Mouse (Mus musculus): ENCODE data around the gene B2m. TPM values are rescaled to one million over a fixed set of nuclear protein-coding genes. Genes with fewer than 3 reads are reported as not detected.

B2m gene
- polyA plus RNA-seq, 1 experiment: 119 TPM

- TF ChIP-seq POLR2A (IDR thresholded peaks at IDR 0.05; ENCODE audit: insufficient read depth, low read length): no peak
- no peak for TF ChIP-seq EP300 (IDR thresholded peaks at IDR 0.05; ENCODE audit: insufficient read depth, low read depth, low read length)
- no peak for TF ChIP-seq CTCF (IDR thresholded peaks at IDR 0.05; ENCODE audit: low read depth, low read length)
Measured at GRCm38 (mm10) chr2:122191849-122192248, 44.4 kb downstream of the B2m start.

DNA sequence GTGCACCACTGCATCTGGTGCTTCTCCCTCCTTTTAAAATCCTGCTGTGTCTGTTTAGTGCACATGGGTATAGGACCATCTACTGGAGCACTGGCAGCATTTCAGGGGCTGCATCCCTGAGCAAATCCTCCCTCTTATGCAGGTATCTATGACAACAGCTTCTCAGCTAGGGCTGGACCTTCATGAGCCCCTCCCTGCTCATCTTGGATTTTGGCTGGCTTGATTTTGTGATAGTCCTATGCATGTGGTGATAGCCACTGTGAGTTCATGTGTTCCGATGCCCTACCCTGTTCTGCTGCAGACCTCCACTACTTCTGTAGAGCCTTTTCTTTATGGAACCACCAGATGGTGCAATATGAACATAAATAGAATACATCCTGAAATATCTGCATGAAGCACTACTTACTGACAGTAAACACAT is 47.0 kb downstream of the B2m start:
- Histone ChIP-seq H3K27me3 (ENCODE audit: control insufficient read depth, insufficient read depth, low read length, poor library complexity, severe bottlenecking) (no peaks in the 10 kb centered on the region), H3K4me3 (ENCODE audit: low read depth, low read length) (no peak overlapping the region), H3K9me3 (replicated peaks; ENCODE audit: control insufficient read depth, insufficient read depth, low read length, poor library complexity, severe bottlenecking) (no peaks in the 10 kb centered on the region), H3K36me3 (ENCODE audit: control insufficient read depth, insufficient read depth, low read length, poor library complexity, severe bottlenecking) (no peaks in the 10 kb centered on the region), H3K4me1 (ENCODE audit: control insufficient read depth, insufficient read depth, low read length) (no peaks in the 10 kb centered on the region), H3K9ac (ENCODE audit: low read depth, poor library complexity, severe bottlenecking) (no peak overlapping the region), H3K27ac (ENCODE audit: insufficient read depth, low read length) (no peak overlapping the region)
- no peak for TF ChIP-seq EP300 (IDR thresholded peaks at IDR 0.05; ENCODE audit: insufficient read depth, low read depth, low read length)
- no peak for TF ChIP-seq POLR2A (IDR thresholded peaks at IDR 0.05; ENCODE audit: insufficient read depth, low read length)
- no peak for TF ChIP-seq CTCF (IDR thresholded peaks at IDR 0.05; ENCODE audit: low read depth, low read length)

More at GRCm38 (mm10) chr2:122191849-122192248, 44.4 kb downstream of the B2m start:
- no peaks in the 10 kb centered on the region for H3K4me1 ChIP-seq (ENCODE audit: control insufficient read depth, insufficient read depth, low read length)
- H3K9ac ChIP-seq (ENCODE audit: low read depth, poor library complexity, severe bottlenecking): no peak overlapping the region
- H3K4me3 ChIP-seq (ENCODE audit: low read depth, low read length): no peak overlapping the region
- H3K27ac ChIP-seq (ENCODE audit: insufficient read depth, low read length): no peak overlapping the region
- no peaks in the 10 kb centered on the region for H3K27me3 ChIP-seq (ENCODE audit: control insufficient read depth, insufficient read depth, low read length, poor library complexity, severe bottlenecking)
- no peaks in the 10 kb centered on the region for H3K36me3 ChIP-seq (ENCODE audit: control insufficient read depth, insufficient read depth, low read length, poor library complexity, severe bottlenecking)
- H3K9me3 ChIP-seq (replicated peaks; ENCODE audit: control insufficient read depth, insufficient read depth, low read length, poor library complexity, severe bottlenecking): no peaks in the 10 kb centered on the region

GRCm38 (mm10) chr2:122201501-122201900 is 54.0 kb downstream of the B2m start:
- Histone ChIP-seq H3K4me3 (ENCODE audit: low read depth, low read length) (no peak overlapping the region), H3K4me1 (ENCODE audit: control insufficient read depth, insufficient read depth, low read length) (no peaks in the 10 kb centered on the region), H3K36me3 (ENCODE audit: control insufficient read depth, insufficient read depth, low read length, poor library complexity, severe bottlenecking) (no peaks in the 10 kb centered on the region), H3K9ac (ENCODE audit: low read depth, poor library complexity, severe bottlenecking) (no peak overlapping the region), H3K9me3 (replicated peaks; ENCODE audit: control insufficient read depth, insufficient read depth, low read length, poor library complexity, severe bottlenecking) (no peaks in the 10 kb centered on the region), H3K27me3 (ENCODE audit: control insufficient read depth, insufficient read depth, low read length, poor library complexity, severe bottlenecking) (no peaks in the 10 kb centered on the region), H3K27ac (ENCODE audit: insufficient read depth, low read length) (no peak overlapping the region)
- TF ChIP-seq EP300 (IDR thresholded peaks at IDR 0.05; ENCODE audit: insufficient read depth, low read depth, low read length) (no peak), POLR2A (IDR thresholded peaks at IDR 0.05; ENCODE audit: insufficient read depth, low read length) (no peak), CTCF (IDR thresholded peaks at IDR 0.05; ENCODE audit: low read depth, low read length) (no peak)

Other genes with a start within 250 kb of the B2m start
- gene Ctdspl2, start 191.7 kb upstream of the B2m start, polyA plus RNA-seq (2011; ENCODE audit: insufficient read depth, insufficient read length, low read depth, missing spikeins): 73.4 and 74.4 TPM in 2 replicates
- not detected in 2 replicates for gene Mageb3, start 191.6 kb upstream of the B2m start, polyA plus RNA-seq (2011; ENCODE audit: insufficient read depth, insufficient read length, low read depth, missing spikeins)
- 21.8 and 24.4 TPM in 2 replicates for gene Eif3j1, start 119.1 kb upstream of the B2m start, polyA plus RNA-seq (2011; ENCODE audit: insufficient read depth, insufficient read length, low read depth, missing spikeins)
- 31.5 and 33.3 TPM in 2 replicates for gene Spg11, start 29.3 kb upstream of the B2m start, polyA plus RNA-seq (2011; ENCODE audit: insufficient read depth, insufficient read length, low read depth, missing spikeins)
- 0.43 TPM in 1 of 2 replicates, not detected in the other for gene Trim69, start 13.0 kb downstream of the B2m start, polyA plus RNA-seq (2011; ENCODE audit: insufficient read depth, insufficient read length, low read depth, missing spikeins)
- gene Patl2, start 38.5 kb downstream of the B2m start, polyA plus RNA-seq (2011; ENCODE audit: insufficient read depth, insufficient read length, low read depth, missing spikeins): 2.5 and 3.1 TPM in 2 replicates
- 0.43 and 0.60 TPM in 2 replicates for gene Terb2, start 38.6 kb downstream of the B2m start, polyA plus RNA-seq (2011; ENCODE audit: insufficient read depth, insufficient read length, low read depth, missing spikeins)
- 30.0 and 30.5 TPM in 2 replicates for gene Sord, start 87.1 kb downstream of the B2m start, polyA plus RNA-seq (2011; ENCODE audit: insufficient read depth, insufficient read length, low read depth, missing spikeins)
- gene Duox2, start 150.8 kb downstream of the B2m start, polyA plus RNA-seq (2011; ENCODE audit: insufficient read depth, insufficient read length, low read depth, missing spikeins): not detected in 2 replicates
- not detected in 2 replicates for gene Duoxa2, start 151.2 kb downstream of the B2m start, polyA plus RNA-seq (2011; ENCODE audit: insufficient read depth, insufficient read length, low read depth, missing spikeins)
- gene Duoxa1, start 166.0 kb downstream of the B2m start, polyA plus RNA-seq (2011; ENCODE audit: insufficient read depth, insufficient read length, low read depth, missing spikeins): not detected in 2 replicates
- gene Duox1, start 168.0 kb downstream of the B2m start, polyA plus RNA-seq (2011; ENCODE audit: insufficient read depth, insufficient read length, low read depth, missing spikeins): not detected in 2 replicates
- gene Shf, start 221.5 kb downstream of the B2m start, polyA plus RNA-seq (2011; ENCODE audit: insufficient read depth, insufficient read length, low read depth, missing spikeins): 3.7 and 6.0 TPM in 2 replicates

Data from ES-Bruce4 (cell line).